ENCODE assay signal across 18 mouse cellular contexts in the genomic region with DNA sequence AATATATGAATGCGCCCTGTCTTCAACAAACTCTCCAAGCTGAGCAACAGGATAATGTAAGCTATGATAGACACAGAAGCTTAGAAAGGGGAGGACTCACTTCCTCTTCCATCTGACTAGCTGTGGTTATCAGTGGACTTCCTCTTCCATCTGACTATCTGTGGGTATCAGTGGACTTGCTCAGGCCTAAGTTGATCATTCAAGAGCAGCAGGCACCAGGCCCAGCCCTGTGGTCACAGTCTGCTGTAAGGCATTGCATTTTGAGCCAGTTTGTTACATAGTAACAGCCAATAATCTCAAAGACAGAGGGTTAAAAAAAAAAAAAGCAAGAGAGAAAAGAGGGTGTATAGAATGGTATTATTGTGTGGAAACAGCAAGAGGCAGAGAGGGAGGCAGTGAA. TPM values are rescaled to one million over a fixed set of nuclear protein-coding genes. Genes with fewer than 3 reads are reported as not detected.
A peak's percentile ranks its signal among the peaks of the same experiment; 100 is the strongest.
DNase-seq lines count a peak whose midpoint lies in the region; ATAC-seq and TF ChIP-seq lines count a peak whose summit lies in the region.
"Had no signal": no experiment of that assay in that cellular context is flagged by ENCODE, and none has a peak within 500 bp of the region (broad histone marks: within the 10 kb centered on the region; RNA-seq: fewer than 3 reads in every experiment).

No protein-coding gene starts in this region.

- H3K27ac ChIP-seq in spleen, adult 2 months (ENCODE audit: insufficient read depth, low read length): 0 out of 2 replicates have a peak overlapping the region, but pooled peaks have one; percentile 27
- peak overlapping the region; percentile 56 for H3K27ac ChIP-seq in macrophage
- H3K27ac ChIP-seq: limb, embryonic 15.5 days; midbrain, embryonic 12.5 days; neural tube, embryonic 15.5 days had no signal

- no peaks in the 10 kb centered on the region for H3K36me3 ChIP-seq in spleen, adult 2 months (ENCODE audit: control insufficient read depth, insufficient read depth, low read length)
- H3K36me3 ChIP-seq in macrophage (ENCODE audit: inconsistent target): no peaks in the 10 kb centered on the region
- no peaks in the 10 kb centered on the region for H3K36me3 ChIP-seq in splenic B cell, adult 2 months (ENCODE audit: control insufficient read depth, insufficient read depth, low read length, poor library complexity, severe bottlenecking)
- H3K36me3 ChIP-seq: limb, embryonic 15.5 days; midbrain, embryonic 12.5 days; neural tube, embryonic 15.5 days had no signal

- peaks cover 85% of the 10 kb centered on the region for H3K79me2 ChIP-seq in macrophage (ENCODE audit: inconsistent target)

- 88% methylated on average over 1 of the region's 1 CpGs for WGBS in spleen, adult 2 months
- whole genome bisulfite sequencing in macrophage (ENCODE audit: missing documents): 73% methylated on average over 1 of the region's 1 CpGs

- peak; percentile 79 for ATAC-seq in common myeloid progenitor, adult 5-6 weeks (replicated peaks; ENCODE audit: low read depth, poor library complexity, severe bottlenecking)
- ATAC-seq: CD4-positive, CD25-positive, alpha-beta regulatory T cell, adult 4 months had no signal

- no peak overlapping the region for H3K4me3 ChIP-seq in spleen, adult 2 months (ENCODE audit: extremely low read depth, insufficient read depth, insufficient read length)
- H3K4me3 ChIP-seq in macrophage (ENCODE audit: inconsistent target): no peak overlapping the region
- H3K4me3 ChIP-seq: limb, embryonic 15.5 days; midbrain, embryonic 12.5 days; neural tube, embryonic 15.5 days had no signal

- no peak for TF ChIP-seq CTCF in spleen, adult 2 months (IDR thresholded peaks at IDR 0.05; ENCODE audit: extremely low read depth, insufficient read depth, insufficient read length, insufficient replicate concordance)

- no peak for DNase-seq in spleen, adult 2 months (ENCODE audit: low read depth in 1 of 2, low spot score in 2 of 2)
- DNase-seq in spleen, adult 12 weeks (ENCODE audit: low spot score): no peak
- DNase-seq in splenic B cell, adult 2 months (ENCODE audit: low read depth, low spot score): peak; percentile 67
- no peak for DNase-seq in layer of hippocampus, postnatal 36 days
- no peak for DNase-seq in gastrocnemius, postnatal 10 days
- DNase-seq in embryo, embryonic 10 days (ENCODE audit: low spot score): no peak
- DNase-seq: adrenal gland, postnatal 25 days; cerebellum, postnatal 10 days; heart, adult 18-20 months; kidney, adult 9 months; kidney, postnatal 4 days; lung, postnatal 10 days had no signal

- no peaks in the 10 kb centered on the region for H3K27me3 ChIP-seq in spleen, adult 2 months (ENCODE audit: control insufficient read depth, insufficient read depth, low read length)
- no peaks in the 10 kb centered on the region for H3K27me3 ChIP-seq in splenic B cell, adult 2 months (ENCODE audit: control insufficient read depth, insufficient read depth, low read length, poor library complexity, severe bottlenecking)
- H3K27me3 ChIP-seq: limb, embryonic 15.5 days; midbrain, embryonic 12.5 days; neural tube, embryonic 15.5 days had no signal

- H3K4me1 ChIP-seq in spleen, adult 2 months (ENCODE audit: control insufficient read depth, insufficient read depth, insufficient read length): peaks cover 12% of the 10 kb centered on the region; the same call in 1 of the 2 replicates

- no peak for TF ChIP-seq POLR2A in spleen, adult 2 months (IDR thresholded peaks at IDR 0.05; ENCODE audit: low read depth, low read length)

RNA-seq across cellular contexts. Expression of gene Ttc7b, which starts 15.1 kb away (rescaled TPM):
- 20.4 and 24.4 TPM in 2 replicates for polyA plus RNA-seq in spleen, adult 2 months (2012; rRNA removed)
- total RNA-seq in common myeloid progenitor, adult 5-6 weeks (2017): 17.8 and 18.0 TPM in 2 replicates
- 100 to 1,000 TPM in 17 of 26 experiments, 10 to 100 TPM in 9; 75.1 to 195 (median 117) TPM for total RNA-seq in macrophage (2018; cell fraction: chromatin; rRNA removed)
- 10 to 100 TPM; 21.3 to 44.4 (median 32.3) TPM for total RNA-seq in macrophage (2018; cell fraction: cytosol; rRNA removed)
- total RNA-seq in macrophage (2018; cell fraction: nucleus; rRNA removed): 100 to 1,000 TPM in 5 of 26 experiments, 10 to 100 TPM in 21; 40.5 to 130 (median 63.7) TPM
- 21.7 to 32.3 TPM (median 29.4 TPM) in 3 replicates for polyA plus RNA-seq in macrophage (2018)
- total RNA-seq in layer of hippocampus, postnatal 36 days (2021): 100 to 1,000 TPM; 160 to 183 TPM
- 10 to 100 TPM; 73.3 to 74.1 TPM for total RNA-seq in gastrocnemius, postnatal 10 days (2021)
